Mouse (Mus musculus) spleen, embryonic (tissue): ENCODE data around the gene Cfl1.

Source experiments
- CTCF ChIA-PET: fragments of 350-600 bp; sonication (Branson Sonifier 250); formaldehyde crosslinking; loops from one replicate; lab custom pipeline; 2022; lab: Charles Lee

Gene Cfl1

DNA sequence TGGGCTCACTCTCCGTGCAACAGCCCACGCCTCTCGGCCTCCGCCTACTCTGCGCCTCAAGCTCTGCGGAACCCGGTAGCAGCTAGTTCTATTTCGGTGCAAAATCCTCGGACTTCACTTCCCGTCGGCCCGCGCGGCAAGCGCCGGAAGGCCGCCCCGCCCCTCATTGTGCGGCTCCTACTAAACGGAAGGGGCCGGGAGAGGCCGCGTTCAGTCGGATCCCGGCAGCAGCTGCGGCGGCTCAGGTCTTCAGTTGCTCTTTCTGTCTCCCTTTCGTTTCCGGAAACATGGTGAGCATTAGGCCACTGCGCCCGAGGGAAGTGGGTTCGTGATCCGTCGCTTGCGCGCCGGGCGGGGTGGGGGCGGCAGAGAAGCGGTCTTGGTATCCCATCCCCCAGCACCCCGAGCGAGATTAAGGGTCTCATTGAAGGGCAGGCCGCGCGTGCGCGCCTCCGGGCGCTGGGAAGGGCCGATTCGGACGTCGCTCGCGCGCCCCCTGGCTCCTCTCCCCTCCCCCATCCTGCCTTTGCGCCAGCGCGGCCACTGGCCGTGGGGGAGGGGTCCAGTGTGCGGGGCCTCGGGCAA, at the start of gene Cfl1:
Gene Cfl1 (plus strand): TSS at position 143 of the 585 bp plus-strand sequence.
- CTCF ChIA-PET = interaction anchor here (1.1 kb wide), 1 partner anchor 20 kb away, joined by 3 read pairs; the partner anchor contains the start of gene Snx32

DNA sequence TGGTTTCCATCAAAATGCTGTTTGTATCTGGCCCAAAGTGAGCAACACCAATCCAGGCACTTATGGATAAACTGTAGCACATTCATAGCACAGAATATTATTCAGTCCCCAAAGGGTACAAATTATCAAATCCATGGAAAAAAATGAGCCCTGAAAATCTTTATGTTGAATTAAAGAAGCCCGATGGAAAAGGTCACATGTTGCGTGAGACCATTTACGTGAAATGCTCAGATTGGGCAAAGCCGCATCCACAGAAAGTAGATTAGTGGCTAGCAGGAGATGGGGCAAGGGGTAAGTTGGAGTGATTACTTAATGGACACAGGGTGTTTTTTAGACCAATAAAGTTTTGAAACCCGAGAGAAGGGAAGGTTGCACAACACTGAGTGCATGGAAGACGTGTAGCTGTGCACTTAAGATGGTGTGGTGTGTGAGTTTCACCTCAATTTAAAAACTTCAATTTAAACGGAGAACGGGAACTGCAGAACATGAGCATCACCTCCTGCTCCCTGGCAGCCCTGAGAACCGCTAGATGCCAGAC, 45.8 kb upstream of the Cfl1 start:
- CTCF ChIA-PET = interaction anchor here (0.6 kb wide), 1 partner anchor 517 kb away, joined by 7 read pairs; no protein-coding TSS in a partner anchor

DNA sequence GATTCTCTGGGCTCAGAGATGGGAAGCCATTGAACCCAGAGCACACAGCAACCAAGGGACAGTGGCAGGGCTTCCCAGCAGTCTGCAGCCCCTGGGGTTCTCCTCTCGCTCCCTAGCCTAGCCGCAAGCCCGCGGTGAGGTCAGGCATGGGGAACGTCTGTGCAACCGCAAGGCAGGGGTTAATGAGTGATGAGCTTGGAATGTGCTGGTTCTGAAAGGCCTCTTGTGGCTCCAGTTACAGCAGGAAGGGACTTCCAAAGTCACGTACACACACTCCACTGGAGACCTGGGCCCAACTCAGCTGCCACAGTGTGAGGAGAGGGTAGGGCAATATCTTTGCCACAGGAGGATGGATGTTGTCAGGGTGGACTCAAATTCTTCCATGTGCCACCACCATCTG, 45.3 kb upstream of the Cfl1 start:
- CTCF ChIA-PET = interaction anchor here (0.6 kb wide), 1 partner anchor 516 kb away, joined by 7 read pairs; no protein-coding TSS in a partner anchor

DNA sequence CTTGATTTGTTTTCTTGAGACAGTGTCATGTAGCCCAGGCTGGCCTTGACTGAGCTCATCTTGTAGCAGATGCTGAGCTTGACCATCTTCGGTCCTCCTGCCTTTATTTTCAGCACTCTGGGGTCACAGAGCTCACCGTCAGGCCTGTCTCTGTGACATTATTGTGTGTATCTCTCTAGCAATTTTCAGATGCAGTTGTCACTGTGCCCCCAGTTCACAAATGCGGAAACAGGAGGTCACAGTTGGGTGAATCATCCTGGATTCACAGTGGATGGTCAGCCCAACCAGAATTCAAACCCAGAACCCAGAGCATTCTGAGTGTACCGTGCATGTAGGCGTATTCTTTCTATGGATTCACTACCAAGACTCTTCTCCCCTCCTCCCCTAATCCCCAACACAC, 44.5 kb upstream of the Cfl1 start:
- CTCF ChIA-PET = no interaction called here

DNA sequence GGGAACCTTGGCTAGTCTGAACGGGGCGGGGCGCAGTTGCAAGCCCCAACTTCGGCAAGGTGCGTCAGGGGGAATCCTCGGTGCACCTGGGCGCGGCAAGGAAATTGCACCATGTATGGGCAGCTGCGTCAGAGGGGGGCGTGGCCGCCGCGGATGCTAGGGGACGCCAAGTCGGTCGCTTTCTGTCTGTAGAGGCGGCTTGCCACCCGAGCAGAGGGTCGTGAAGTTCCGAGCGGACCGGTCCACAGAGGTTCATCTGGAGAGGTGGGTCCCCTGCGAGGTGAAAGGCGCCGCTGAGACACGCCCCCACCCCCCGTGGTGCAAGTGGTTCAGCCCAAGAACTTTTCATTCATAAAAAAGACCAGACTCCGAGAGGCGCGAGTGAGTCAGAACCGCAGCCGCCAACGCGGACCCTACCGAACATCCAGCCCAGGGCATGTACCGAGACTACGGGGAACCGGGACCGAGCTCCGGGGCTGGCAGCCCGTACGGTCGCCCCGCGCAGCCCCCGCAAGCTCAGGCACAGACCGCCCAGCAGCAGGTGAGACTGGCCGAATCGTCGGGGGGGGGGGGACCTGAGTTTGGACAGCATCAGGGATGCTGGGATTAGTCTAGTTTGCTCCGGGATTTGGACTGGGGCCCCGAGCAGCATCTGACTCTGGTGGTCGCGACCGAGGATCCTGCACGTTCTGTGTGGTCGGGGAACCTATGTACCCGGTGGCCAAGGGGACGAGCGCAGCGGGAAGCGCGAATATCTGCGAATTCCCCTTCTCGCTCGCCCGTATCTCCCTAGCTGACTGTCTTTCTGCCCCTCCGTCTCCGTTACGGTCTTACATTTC, 42.5 kb upstream of the Cfl1 start, which contains the start of gene Fosl1:
Gene Fosl1 (plus strand): TSS at position 33 of the 839 bp plus-strand sequence.
- CTCF ChIA-PET = interaction anchor here (0.6 to 1.0 kb wide), 4 partner anchors 24 to 306 kb away, joined by 4 to 6 read pairs (median 5); no protein-coding TSS in a partner anchor

DNA sequence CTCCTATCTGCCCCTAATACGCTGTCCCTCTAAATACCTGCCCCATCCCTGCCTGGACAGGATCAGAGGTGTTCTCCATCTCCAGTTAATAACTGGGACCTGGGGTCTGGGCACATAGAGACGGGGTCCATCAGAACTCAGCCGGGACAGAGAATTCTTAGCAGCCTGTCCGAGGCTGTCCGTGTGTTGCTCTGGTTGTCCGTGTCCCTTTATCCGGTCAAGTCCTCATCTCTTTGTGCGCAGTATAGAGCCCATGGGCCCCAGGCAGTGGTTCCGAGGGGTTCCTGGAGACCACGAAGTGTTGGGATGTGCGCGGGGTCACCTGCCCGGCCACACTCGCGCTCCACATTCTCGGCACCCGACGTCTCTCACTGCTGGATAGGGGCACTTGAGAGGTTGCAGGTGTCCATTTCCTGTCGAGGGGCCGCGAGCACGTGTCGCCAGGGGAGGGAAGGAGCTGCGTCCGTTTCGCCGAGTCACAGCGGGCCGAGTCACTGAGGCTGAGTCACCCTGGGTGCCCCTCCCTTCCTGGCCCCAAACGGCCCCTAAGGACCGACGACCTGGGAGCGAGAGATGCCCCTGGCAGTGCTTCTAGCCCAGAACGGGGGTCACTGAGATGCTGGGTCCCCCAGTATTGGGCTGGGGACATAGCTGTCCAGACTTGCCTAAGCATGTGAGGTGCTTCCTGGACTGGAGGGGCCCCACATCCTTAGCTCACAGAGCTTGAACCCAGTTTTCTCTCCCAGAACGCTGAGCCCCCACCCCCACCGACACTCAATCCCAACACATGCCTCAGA, 41.7 kb upstream of the Cfl1 start:
- CTCF ChIA-PET = no interaction called here

DNA sequence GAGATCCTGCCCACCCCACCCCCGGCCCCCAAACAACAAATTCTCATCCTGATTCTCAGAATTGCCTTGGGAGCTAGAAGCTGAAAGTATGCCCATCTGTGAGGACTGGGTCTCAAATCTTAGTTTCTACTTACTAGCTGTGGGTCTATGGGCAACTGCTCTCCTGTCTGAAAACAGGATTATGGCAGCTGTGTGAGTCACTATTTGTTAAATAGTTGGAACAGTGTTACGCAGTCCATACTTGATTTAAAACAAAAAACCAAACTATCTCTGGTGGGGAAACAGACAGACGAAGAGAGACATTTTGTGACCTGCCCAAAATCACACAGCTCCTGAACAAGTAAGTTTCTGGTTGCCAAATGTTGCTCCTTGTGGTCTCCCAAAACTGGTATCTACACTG, 40.6 kb upstream of the Cfl1 start:
- CTCF ChIA-PET = interaction anchor here (0.5 to 1.0 kb wide), 3 partner anchors 20 to 567 kb away, joined by 3 to 5 read pairs (median 3); no protein-coding TSS in a partner anchor

DNA sequence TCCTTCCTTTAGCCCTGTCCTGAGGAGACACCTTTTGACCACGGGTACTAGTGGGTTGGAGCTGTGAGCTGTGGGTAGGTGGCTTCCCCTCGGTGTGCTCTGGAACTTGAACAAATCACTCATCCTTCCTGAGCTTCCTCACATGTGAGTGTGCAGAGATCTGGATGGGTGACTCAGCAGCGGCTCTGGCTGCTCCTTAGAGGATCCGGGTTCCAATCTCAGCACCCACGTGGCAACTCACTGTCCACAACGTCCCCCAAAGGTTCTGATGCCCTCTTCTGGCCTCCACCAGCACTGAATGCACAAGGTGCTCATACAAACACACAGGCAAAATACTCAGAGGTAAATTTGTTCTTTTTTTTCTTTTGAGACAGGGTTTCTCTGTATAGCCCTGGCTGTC, 38.5 kb upstream of the Cfl1 start:
- CTCF ChIA-PET = no interaction called here

DNA sequence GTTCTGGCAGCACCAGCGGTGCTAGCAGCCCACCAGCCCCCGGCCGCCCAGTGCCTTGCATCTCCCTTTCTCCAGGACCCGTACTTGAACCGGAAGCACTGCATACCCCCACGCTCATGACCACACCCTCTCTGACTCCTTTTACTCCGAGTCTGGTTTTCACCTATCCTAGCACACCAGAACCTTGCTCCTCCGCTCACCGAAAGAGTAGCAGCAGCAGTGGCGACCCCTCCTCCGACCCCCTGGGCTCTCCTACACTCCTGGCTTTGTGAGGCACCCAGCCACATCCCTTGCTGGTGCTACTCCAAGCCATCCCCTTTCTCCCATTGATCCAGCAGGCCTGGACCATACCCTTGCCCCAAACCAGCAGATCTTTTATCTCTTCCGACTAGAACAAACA, 35.2 kb upstream of the Cfl1 start:
- CTCF ChIA-PET = no interaction called here

DNA sequence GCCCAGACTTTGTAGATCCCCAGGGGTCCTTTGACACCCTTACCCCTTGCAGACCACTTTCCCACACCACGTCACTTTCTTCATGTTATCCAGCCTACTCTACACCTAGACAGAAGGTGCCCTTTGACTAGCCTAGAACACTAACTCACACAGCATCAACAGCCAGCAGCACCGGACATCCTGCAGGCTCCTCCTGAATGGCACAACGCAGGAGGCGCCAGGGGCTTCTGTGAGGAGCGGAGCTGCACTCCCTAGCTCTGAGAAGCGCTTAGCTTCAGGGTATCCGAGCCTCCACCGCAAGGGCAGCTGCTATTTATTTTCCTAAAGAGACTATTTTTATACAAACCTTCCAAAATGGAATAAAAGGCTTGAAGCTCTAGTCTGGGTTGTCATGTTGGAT, 34.7 kb upstream of the Cfl1 start:
- CTCF ChIA-PET = no interaction called here

DNA sequence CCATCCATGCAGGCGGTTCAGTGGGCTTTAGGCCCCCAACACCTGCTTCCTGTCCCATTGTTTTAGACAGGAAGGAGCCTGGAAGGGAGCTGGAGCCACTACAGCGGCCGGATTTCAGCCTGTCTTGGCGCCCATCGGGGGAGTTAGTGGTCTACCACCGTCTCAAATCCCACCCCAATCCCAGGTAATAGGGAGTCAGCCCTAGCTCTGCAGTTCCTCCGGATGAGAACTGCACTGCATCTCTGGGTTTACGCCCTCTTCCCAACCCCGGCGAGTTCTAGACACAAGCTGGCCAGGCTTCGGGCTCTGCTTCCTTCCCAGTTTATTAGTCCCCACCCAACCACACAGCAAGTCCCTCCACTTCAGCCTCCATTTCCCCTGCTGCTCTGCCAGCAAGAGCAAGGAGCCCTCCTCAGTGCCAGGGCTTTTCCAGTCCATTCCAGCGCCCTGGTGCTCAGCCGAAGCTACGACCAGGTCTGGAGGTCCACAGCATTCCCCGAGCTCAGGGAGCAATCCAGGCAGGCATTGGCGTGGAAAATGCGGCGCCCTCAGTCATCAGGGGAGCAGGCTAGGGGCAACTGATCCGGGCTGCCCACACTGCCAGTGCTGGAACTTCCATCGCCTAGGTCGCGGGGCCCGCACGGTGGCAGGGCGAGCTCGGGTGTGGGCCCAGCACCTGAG, 33.9 kb upstream of the Cfl1 start:
- CTCF ChIA-PET = interaction anchor here (0.6 to 0.7 kb wide), 2 partner anchors 21 to 22 kb away, joined by 3 to 4 read pairs; no protein-coding TSS in a partner anchor

DNA sequence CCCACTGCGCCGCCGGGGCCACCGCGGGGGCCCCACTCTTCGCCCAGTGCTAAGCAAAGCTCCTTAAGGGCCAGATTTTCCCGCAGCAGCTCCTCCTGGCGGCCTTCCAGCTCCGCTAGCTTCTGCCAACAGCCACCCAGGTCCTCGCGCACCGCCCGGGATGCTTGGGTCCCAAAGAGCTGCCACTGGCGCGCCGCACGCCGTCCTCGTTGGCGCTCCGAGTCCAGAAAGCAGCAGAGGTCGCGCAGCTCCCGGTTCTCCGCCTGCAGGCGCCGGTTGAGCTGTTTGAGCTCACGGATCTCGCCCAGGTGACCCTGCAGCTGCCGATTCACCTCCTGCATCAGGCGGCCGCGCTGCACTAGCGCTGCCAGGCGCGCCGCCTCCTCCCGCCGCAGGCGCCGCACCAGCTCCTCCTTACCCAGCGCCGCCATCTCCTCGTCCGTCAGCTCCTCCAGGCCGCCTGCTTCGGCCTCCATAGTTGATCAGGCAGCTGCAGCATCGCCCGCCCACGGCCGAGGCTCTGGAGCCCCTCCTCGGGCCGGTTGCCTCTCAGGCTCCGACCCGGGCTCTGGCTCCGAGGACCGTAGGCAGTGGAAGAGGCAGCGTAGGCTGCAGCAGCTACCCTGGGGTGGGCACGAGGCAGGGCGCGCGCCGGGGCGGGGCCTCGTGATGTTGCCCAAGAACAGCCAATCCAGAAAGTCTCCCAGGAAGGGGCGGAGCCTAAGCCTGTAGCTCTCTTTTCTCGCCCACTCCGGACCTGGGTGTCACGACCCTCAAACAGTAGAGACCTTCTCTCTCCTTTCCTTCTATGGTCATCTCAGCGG, 33.1 kb upstream of the Cfl1 start:
- CTCF ChIA-PET = interaction anchor here (0.7 kb wide), 1 partner anchor 23 kb away, joined by 3 read pairs; no protein-coding TSS in a partner anchor

DNA sequence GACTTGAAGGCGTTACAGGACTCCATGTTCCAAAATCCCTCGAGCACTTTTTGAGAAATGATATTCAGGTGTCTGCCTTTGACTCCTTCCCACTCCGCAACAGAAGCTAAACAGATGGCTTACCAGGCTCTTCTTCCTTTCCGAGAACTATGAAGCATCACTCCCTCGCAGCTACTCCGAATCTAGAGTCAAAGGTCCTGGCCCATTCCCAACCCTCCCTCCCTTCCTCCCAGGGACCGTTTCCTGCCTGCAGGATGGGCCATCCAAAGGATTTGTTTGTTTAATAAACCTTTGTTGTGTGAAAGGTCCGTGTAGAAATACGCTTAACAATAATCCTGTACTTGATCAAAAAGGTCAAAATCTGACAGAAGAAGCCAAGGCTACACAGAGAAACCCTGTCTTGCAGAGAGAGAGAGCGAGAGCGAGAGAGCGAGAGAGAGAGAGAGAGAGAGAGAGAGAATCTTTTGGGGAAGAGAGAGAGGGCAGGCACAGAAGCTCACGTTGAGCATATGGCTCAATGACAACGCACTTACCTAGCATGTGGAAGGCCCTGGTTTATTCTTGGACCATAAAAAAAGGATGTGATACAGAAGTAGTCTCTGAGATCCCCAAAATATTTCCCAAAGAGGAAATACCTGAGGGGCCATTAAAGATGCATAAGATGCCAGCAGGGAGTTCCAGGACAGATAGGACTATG, 32.4 kb upstream of the Cfl1 start, which contains the start of gene Ccdc85b:
Gene Ccdc85b (minus strand): TSS at position 149 of the 697 bp plus-strand sequence.
- CTCF ChIA-PET = interaction anchor here (1.6 kb wide), 1 partner anchor 30 kb away, joined by 3 read pairs; the partner anchor contains the start of gene Mus81

DNA sequence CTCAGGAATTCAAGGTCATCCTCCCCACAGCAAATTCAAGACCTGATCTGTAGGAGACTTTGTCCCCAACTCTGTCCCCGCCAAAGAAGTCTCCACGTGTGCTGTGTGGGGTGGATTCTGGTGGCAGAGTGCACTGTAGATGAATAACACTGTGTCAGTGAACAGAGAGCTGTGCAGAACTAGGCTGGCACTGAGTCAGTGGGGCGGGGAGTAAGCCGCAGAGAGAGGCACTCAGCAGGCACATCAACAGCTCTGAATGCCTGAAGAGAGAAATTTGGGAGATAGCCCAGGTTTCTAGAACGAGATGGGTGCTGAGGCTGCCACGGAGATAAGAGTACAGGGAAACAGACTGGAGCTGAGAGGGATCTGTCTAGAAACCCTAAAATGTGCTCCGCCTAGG, 31.2 kb upstream of the Cfl1 start:
- CTCF ChIA-PET = interaction anchor here (0.6 to 1.6 kb wide), 2 partner anchors 13 to 29 kb away, joined by 3 to 8 read pairs; partner anchors contain the start of gene Mus81

DNA sequence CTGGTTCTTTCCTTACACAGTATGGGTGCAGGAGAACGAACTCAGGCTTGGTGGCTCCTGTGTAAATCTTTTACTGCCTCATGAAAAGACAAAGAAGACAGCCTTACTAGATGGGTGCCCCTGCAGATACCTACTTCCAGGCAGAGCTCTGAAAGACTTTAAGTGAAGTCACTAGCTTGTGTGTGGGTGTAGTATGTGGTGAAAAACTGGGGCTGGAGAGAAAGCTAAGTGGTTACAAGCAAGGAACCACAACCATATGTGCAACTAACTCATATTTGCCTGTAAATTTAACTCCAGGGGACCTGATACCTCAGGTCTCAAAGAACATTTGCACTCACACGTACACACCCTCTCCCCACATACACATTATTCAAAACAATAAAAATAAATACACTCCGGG, 30.4 kb upstream of the Cfl1 start:
- CTCF ChIA-PET = no interaction called here

DNA sequence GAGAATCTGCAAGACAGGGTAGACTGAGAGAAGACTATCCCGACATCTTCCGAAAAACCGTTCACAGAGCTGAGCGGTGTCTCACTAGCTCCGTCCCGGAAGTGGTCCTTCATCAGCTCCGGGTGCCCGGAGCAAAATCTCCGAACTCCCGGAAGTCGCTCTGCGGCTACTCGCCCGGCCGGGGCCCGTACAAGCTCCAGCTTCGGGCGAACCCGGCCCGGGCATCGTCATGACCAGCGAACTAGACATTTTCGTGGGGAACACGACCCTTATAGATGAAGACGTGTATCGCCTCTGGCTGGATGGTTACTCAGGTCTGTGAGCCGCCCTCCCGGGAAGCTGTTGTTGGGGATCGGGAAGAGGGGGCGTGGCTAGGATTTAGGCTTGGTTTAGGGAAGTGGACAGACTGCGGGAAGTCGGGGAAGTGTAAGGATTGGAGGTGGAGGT, 29.8 kb upstream of the Cfl1 start, which contains the start of gene Fibp:
Gene Fibp (plus strand): TSS at position 151 of the 447 bp plus-strand sequence.
- CTCF ChIA-PET = no interaction called here

DNA sequence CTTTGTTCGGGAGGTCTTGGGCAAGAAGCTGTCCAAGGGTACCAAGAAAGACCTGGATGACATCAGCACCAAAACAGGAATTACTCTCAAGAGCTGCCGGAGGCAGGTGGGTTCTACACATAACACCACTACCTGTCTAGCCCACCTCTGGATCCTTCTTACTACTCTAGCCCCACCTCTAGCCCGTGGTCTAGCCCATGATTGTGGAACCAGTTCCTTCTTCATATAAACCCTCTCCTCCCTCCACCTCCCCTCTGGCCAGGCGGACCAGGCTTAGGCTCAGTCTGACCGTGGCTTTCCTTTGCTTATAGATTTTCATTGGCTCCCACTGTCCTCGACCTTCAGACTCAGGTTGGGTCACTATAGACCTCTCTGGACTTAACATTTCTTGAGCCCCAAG, 28.8 kb upstream of the Cfl1 start:
- CTCF ChIA-PET = no interaction called here

DNA sequence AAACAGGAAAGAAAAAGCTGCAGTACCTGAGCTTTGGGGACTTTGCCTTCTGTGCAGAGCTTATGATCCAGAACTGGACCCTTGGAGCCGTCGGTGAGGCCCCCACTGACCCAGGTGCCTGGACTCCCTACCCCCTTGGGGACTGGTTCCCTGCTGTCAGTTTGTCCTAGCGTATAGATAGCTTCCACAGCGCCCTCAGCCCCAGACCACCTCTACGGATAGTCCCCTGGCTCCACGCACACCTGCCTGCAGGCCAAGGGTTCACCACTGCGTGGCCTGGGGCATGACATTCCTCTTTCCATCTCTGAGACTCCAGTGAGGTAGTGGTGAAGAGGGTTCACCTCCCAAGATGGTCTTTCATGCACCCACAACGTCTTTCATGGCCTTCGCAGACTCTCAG, 27.0 kb upstream of the Cfl1 start:
- CTCF ChIA-PET = interaction anchor here (1.0 to 1.5 kb wide), 2 partner anchors 12 to 30 kb away, joined by 3 to 4 read pairs; no protein-coding TSS in a partner anchor
